Mouse (Mus musculus): ENCODE results near the gene Wwp2. TPM values are rescaled to one million over a fixed set of nuclear protein-coding genes. Genes with fewer than 3 reads are reported as not detected.

The Wwp2 gene
- total RNA-seq, 4 experiments from 2014 or later = 43.6 to 51.3 (median 44.5) TPM

DNA sequence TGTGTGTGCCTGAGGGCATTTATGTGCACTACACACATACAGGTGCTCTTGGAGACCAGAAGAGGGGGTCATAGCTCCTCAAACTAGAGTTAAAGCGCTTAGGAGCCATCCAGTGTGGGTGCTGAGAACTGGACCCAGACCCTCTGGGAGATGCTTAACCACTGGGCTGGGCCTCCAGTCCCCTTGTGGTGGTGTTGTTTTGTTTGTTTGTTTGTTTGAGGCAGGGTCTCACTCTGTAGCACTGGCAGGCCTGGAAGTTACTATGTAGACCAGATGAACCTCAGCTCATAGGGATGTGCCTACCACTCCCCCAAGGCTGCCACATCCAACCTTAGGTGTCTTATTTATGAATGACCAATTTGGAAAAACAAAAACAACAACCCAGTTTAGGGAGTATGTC lies 70.9 kb downstream of the Wwp2 start:
- no peak for DNase-seq (ENCODE audit: low spot score in 2 of 2)

DNA sequence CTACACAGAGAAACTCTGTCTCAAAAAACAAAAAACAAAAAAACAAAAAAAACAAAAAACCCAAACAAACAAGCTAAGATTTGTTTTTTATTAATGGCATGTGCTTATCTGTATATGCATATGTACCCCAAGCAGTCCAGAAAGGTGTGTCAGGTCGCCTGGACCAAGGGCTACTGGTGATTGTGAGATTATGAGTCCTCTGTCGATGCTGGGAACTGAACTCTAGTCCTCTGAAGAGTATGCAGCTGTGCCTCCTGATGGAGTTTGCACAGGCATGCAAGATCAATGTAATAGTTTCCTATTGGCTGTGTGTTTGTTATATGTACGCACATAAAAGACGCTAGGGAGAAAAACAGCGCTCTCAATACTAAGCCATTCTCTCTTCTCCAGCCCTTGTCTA lies 74.0 kb downstream of the Wwp2 start:
- DNase-seq (ENCODE audit: low spot score in 2 of 2) = no peak

DNA sequence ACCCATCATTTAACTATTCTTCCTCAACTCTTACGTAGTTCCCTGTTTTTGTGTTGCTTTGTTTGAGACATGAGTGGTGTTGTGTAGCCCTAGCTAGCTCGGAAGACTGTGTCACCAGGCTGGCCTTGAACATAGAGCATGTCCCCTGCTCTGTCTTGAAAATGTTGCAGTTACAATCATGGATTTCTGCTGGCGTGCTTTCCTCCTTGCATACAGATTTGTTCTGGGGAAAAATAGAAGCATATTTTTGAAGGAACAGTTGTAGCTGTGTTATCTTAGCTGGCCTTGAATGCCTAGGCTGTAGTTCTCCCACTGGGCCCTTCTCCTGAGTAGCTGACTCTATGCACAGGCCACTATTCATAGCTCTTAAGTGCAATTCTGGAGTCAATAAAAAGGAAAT lies 74.6 kb downstream of the Wwp2 start:
- no peak for DNase-seq (ENCODE audit: low spot score in 2 of 2)

GRCm38 (mm10) chr8:107513249-107513648 lies 77.1 kb downstream of the Wwp2 start:
- DNase-seq (ENCODE audit: low spot score in 2 of 2) = no peak

DNA sequence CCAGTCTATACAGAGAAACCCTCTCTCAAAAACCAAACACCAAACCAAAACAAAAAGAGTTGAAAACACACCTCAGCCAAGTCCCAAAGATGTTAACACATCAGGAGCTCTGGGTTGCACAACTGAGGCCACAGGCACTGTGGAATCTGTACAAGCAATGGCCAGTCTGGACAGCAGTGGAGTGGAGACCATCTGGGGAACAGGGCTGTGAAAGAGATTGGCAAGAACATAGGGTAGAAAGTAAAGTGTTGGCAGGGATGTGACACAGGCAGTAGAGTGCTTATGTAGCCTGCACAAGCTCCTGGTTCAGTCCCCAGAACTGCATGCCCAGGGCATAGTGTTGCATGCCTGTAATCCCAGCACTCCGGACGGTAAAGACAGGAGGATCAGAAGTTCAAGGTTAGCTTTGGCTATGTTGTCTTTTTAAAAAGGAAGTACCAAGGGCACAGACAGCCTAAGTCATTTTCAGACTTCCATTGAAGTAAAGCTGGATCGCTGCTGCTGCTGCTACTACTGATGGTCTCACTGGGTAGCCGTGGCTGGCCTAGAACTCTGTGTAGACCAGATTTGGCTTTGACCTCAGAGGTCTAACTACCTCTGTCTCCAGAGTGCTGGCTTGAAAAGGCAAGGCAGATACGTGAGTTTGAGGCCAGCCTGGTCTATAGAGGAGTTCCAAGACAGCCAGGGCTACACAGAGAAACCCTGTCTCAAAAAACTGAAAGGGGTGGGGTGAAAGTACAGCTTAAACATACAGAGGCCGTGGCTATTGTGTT lies 79.0 kb downstream of the Wwp2 start:
- no peak for DNase-seq (ENCODE audit: low spot score in 2 of 2)

DNA sequence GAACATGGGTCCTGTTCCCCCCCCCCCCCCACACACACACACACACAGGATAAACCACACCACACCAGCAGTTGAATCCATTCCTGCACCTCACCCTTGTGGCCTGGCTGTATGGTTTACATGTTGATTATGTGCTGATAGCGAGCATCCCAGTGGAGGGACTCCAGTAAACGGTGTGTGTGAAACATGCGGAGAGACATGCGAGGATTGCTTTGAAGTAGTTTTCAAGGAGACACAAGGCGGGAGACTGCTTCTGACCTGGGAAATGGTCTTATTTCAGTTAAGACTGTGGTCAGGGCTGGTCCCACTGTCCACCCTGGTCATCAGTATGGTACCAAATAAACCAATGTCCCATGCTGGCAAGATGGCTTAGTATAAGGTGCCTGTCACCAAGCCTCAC lies 82.6 kb downstream of the Wwp2 start:
- DNase-seq (ENCODE audit: low spot score in 2 of 2) = no peak

- DNase-seq (ENCODE audit: low spot score in 2 of 2) = no peak
These were observed 83.7 kb downstream of the Wwp2 start for GRCm38 (mm10) chr8:107519860-107520259.

DNA sequence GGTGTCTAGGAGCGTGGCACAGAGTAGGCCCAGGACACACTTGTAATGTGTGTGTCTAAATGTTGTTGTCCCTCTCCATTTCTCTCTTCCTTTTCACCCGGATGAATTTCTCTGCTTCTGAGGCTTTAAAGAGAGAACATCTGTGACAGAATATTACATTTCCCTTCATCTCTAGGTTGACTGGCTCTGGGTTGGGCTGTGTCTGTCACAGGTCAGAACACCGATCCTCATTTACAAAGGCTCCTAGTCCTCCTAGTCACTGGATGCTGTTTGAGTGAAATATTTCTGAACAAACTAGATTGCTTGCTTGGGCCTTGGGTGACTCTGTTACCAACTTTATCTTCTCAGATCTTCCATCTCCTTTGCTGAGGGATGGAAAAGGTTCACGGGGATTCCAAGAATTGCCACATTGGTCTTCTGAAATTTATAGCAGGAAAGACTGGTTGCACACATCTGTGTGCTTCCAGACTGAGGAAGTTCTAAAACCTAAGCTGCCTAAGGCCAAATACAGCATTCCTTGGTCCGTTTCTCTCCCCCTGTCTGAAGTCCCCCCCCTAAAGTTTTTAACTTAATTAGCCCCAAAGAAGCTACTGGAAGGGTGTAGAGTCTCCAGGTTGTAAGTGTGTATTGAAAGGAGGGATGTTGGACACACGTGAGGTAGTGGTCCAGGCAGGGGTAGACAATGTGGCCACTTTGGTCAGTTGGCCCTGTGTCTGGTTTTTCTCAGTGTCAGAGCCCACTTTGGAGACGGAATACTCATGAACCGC lies 85.8 kb downstream of the Wwp2 start:
- DNase-seq (ENCODE audit: low spot score in 2 of 2) = no peak

- DNase-seq (ENCODE audit: low spot score in 2 of 2) = no peak
These were observed 86.3 kb downstream of the Wwp2 start for GRCm38 (mm10) chr8:107522555-107522833.

GRCm38 (mm10) chr8:107524535-107524934 lies 88.4 kb downstream of the Wwp2 start:
- DNase-seq (ENCODE audit: low spot score in 2 of 2) = no peak

DNA sequence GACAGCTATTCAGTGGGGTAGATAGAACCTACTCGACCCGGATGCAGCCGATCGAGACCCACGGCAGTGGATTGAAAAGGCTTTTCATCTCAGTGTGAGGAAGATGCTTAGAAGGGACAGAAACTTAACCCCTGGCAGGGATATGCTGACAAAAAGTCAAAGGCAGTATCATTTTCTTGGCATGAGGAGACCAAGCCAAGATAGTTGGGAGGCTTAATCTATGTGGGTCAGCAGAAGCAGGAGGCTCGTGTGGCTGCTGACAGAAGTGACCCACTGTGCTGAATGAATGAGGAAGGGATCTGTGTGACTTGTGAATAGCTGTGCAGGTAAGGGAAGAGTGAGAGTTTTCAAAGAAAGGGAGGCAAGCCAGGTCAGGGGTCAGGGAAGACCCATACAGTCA lies 92.6 kb downstream of the Wwp2 start:
- DNase-seq (ENCODE audit: low spot score in 2 of 2) = no peak

GRCm38 (mm10) chr8:107537472-107537871 lies 101.3 kb downstream of the Wwp2 start:
- DNase-seq (ENCODE audit: low spot score in 2 of 2) = no peak

DNA sequence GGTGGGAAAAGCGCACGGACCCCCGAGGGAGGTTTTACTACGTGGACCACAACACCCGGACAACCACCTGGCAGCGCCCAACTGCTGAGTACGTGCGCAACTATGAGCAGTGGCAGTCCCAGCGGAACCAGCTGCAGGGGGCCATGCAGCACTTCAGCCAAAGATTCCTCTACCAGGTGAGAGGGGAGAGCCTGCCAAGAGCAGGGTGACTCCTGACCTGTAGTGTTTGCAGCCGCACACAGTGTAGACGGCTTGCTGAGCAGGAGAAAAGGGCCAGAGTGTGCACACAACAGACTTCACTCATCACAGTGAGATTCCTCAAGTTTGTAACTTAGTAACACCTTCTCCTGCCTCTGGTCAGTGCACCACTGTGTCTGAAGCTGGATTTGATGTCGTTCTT lies 104.5 kb downstream of the Wwp2 start:
- no peak for DNase-seq (ENCODE audit: low spot score in 2 of 2)

- no peak for DNase-seq (ENCODE audit: low spot score in 2 of 2)
These were observed 105.2 kb downstream of the Wwp2 start for GRCm38 (mm10) chr8:107541369-107541768.

GRCm38 (mm10) chr8:107542151-107542550 lies 106.0 kb downstream of the Wwp2 start:
- no peak for DNase-seq (ENCODE audit: low spot score in 2 of 2)

DNA sequence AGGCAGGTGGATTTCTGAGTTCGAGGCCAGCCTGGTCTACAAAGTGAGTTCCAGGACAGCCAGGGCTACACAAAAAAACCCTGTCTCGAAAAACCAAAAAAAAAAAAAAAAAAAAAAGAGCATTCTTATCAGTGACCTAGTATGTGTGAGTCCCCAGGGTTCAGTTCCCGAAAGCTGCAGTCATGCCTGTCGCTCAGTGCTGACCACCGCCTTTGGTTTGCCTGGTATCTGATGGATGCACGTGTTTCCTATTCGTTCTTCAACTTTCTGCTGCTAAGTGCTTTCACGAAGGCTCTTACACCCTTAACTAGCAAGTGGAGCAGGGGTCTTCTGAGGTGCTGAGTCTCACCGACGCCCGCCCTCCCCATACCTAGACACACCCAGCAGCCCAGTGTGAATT lies 107.5 kb downstream of the Wwp2 start:
- DNase-seq (ENCODE audit: low spot score in 2 of 2) = no peak

DNA sequence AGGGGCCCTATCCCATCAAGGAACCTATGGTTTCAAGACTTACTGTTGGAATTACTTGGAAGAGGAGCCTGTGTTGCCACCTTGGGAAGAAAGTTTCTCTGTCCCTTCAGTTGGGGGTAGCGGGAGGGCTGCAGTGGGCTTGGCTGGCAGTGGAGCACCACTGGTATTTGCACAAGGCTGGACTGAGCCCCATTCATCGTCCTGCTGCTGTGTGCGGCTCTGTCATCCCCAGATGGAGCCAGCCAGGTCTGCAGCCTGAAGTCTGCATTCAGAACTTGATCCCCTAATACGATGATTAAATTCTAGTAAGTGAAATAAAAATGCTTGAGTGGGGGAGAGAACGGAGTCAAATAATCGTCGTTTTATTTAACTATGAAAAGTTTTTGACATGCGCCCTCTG lies 108.0 kb downstream of the Wwp2 start:
- no peak for DNase-seq (ENCODE audit: low spot score in 2 of 2)

GRCm38 (mm10) chr8:107544651-107545174 lies 108.5 kb downstream of the Wwp2 start:
- peak in 1 of 2 experiments; percentile 47 for DNase-seq (ENCODE audit: low spot score in 2 of 2)

- DNase-seq (ENCODE audit: low spot score in 2 of 2) = no peak
These were observed 109.5 kb downstream of the Wwp2 start for GRCm38 (mm10) chr8:107545621-107546152.

DNA sequence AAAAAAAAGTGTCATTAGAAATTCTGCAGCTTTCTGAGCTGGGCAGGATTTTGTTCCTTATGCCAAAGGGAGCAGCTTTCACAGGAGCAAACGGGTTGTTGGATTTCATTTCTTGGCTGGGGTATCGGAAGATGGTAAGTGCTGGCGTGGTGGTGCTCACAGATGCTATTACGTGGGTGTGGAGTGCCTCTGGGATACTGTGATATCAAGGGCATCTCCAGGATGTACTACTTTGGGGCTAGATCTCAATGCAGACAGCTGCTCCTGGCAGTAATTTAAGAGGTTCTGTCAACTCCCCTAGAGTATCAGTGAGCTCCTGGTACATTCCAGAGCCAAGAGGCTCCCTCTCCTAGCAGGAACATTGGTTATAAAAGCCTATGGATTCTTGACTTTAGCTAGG lies 110.0 kb downstream of the Wwp2 start:
- peak in 1 of 2 experiments; percentile 64 for DNase-seq (ENCODE audit: low spot score in 2 of 2)

GRCm38 (mm10) chr8:107546817-107547216 lies 110.7 kb downstream of the Wwp2 start:
- no peak for DNase-seq (ENCODE audit: low spot score in 2 of 2)

DNA sequence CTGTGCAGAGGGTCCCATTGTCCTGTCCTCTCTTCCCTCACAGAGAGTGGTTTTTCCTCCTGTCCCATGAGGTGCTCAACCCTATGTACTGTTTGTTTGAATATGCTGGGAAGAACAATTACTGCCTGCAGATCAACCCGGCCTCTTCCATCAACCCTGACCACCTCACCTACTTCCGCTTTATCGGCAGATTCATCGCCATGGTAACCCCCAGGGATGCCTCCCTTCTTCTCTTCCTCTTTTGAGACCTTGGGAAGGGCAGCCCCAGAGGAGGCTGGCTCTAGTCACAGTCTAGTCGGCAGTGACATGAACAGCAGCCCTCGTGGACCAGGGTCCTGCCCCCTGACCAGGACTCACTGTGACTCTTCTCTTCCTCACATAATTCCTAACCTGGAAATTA lies 116.1 kb downstream of the Wwp2 start:
- no peak for DNase-seq (ENCODE audit: low spot score in 2 of 2)

- no peak for DNase-seq (ENCODE audit: low spot score in 2 of 2)
These were observed 119.1 kb downstream of the Wwp2 start for GRCm38 (mm10) chr8:107555231-107555630.

Measured in left cerebral cortex, adult 8-10 months (tissue).